Mouse (Mus musculus): ENCODE measurements around the gene Ccdc154.

Gene Ccdc154

GRCm38 (mm10) chr17:25184129-25184691 lies 21.9 kb downstream of the Ccdc154 start, which contains the start of gene BC003965:
BC003965 (plus strand) TSS chr17:25184554.
- in situ Hi-C loops (cut with MboI, MseI), result loop anchor here (10.0 kb wide), 1 partner anchor 729 kb away; no protein-coding TSS in a partner anchor

- in situ Hi-C loops (cut with MboI, MseI), result loop anchor here (5.0 to 10.0 kb wide), 2 partner anchors 87 to 730 kb away; partner anchors contain the start of gene Ube2i
Measured at GRCm38 (mm10) chr17:25184961-25185360, 22.7 kb downstream of the Ccdc154 start.

GRCm38 (mm10) chr17:25187784-25188149 lies 25.5 kb downstream of the Ccdc154 start:
- in situ Hi-C loops (cut with MboI, MseI), result loop anchor here (5.0 to 10.0 kb wide), 2 partner anchors 85 to 733 kb away; partner anchors contain the start of gene Ube2i

GRCm38 (mm10) chr17:25188150-25189031 lies 26.1 kb downstream of the Ccdc154 start, which contains the start of gene Unkl:
Unkl (plus strand) TSS chr17:25188397.
- in situ Hi-C loops (cut with MboI, MseI), result loop anchor here (5.0 to 10.0 kb wide), 2 partner anchors 84 to 734 kb away; partner anchors contain the start of gene Ube2i

- in situ Hi-C loops (cut with MboI, MseI), result loop anchor here (5.0 to 10.0 kb wide), 2 partner anchors 83 to 734 kb away; partner anchors contain the start of gene Ube2i
Measured at GRCm38 (mm10) chr17:25189091-25189490, 26.8 kb downstream of the Ccdc154 start.

GRCm38 (mm10) chr17:25202401-25202800 lies 40.1 kb downstream of the Ccdc154 start:
- in situ Hi-C loops (cut with MboI, MseI), result no loop called here

- in situ Hi-C loops (cut with MboI, MseI), result no loop called here
Measured at GRCm38 (mm10) chr17:25210006-25210405, 47.7 kb downstream of the Ccdc154 start.

- in situ Hi-C loops (cut with MboI, MseI), result no loop called here
Measured at GRCm38 (mm10) chr17:25210680-25211466, 48.6 kb downstream of the Ccdc154 start.

- in situ Hi-C loops (cut with MboI, MseI), result no loop called here
Measured at GRCm38 (mm10) chr17:25211705-25212104, 49.4 kb downstream of the Ccdc154 start.

- in situ Hi-C loops (cut with MboI, MseI), result no loop called here
Measured at GRCm38 (mm10) chr17:25215431-25215830, 53.2 kb downstream of the Ccdc154 start.

- in situ Hi-C loops (cut with MboI, MseI), result no loop called here
Measured at GRCm38 (mm10) chr17:25218967-25219366, 56.7 kb downstream of the Ccdc154 start.

- in situ Hi-C loops (cut with MboI, MseI), result no loop called here
Measured at GRCm38 (mm10) chr17:25219492-25220295, 57.4 kb downstream of the Ccdc154 start.

GRCm38 (mm10) chr17:25220746-25221145 lies 58.5 kb downstream of the Ccdc154 start:
- in situ Hi-C loops (cut with MboI, MseI), result no loop called here

Measured in regulatory T cell (primary cell).